Mouse (Mus musculus) layer of hippocampus, adult 11-12 months (tissue): ENCODE data around the gene Hdac10.

Source experiments
- DNase-seq: peaks from one replicate; pipeline ENCODE4 v3.0.0; 2022; ENCODE audit warnings: low spot score

The Hdac10 gene

GRCm38 (mm10) chr15:89074613-89075477 lies 53.7 kb downstream of the Hdac10 start, which contains the start of gene Trabd:
Gene Trabd, plus strand, starts transcription at chr15:89075124.
- no peak for DNase-seq

GRCm38 (mm10) chr15:89073993-89074603 lies 54.4 kb downstream of the Hdac10 start:
- DNase-seq = no peak
